Mouse (Mus musculus) liver (tissue): ENCODE results near the gene Btbd35f26.
"Not testable (repeated sequence)": the region's sequence is repeated elsewhere in the genome, so short reads cannot be mapped to it uniquely, and the experiment has no call there.

Experiments used
- DNase-seq: peaks from one replicate; pipeline ENCODE4 v3.0.0-alpha.2; 2020; ENCODE audit warnings: mixed read lengths

The Btbd35f26 gene

GRCm38 (mm10) chrX:31336154-31336553 lies at the start of gene Btbd35f26:
Gene Btbd35f26, plus strand, starts transcription at chrX:31336454.
- not testable (repeated sequence) for DNase-seq

- not testable (repeated sequence) for DNase-seq
Observed at GRCm38 (mm10) chrX:31341924-31342323, 5.7 kb downstream of the Btbd35f26 start.

DNA sequence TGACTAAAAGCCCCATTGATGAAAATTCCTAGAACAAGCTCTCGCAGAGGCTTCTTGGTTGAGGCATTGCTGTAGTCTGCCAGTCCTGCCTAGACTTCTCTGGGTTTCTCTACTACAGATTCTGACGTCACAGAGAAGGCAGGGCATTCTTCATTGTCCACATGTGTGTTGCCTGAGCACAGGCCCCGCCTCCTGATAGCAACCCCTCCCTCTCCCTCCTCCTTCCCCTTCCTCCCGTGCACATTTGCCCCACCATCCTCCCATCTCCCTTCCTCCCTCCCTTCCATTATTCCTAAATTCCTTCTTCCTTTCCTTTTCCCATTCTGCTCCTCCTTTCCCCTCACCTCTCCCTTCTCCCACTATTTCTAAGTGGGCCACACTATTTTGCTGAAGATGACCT lies 47.6 kb downstream of the Btbd35f26 start, which contains the start of gene Btbd35f19:
Gene Btbd35f19 (minus strand): TSS at position 101 of the 400 bp plus-strand sequence.
- DNase-seq: not testable (repeated sequence)
